Mouse (Mus musculus) stomach, postnatal 0 days (tissue): ENCODE results near the gene Gmeb2.

Source experiments
- CTCF ChIP-seq: IDR thresholded peaks from 2 replicates; pipeline ENCODE4 v1.5.1; 2016; ENCODE audit warnings: antibody characterized with exemption, low read depth, mild to moderate bottlenecking, moderate library complexity
- EP300 ChIP-seq: optimal IDR thresholded peaks from 2 replicates; pipeline ENCODE3; 2016; ENCODE audit warnings: antibody characterized with exemption

DNA sequence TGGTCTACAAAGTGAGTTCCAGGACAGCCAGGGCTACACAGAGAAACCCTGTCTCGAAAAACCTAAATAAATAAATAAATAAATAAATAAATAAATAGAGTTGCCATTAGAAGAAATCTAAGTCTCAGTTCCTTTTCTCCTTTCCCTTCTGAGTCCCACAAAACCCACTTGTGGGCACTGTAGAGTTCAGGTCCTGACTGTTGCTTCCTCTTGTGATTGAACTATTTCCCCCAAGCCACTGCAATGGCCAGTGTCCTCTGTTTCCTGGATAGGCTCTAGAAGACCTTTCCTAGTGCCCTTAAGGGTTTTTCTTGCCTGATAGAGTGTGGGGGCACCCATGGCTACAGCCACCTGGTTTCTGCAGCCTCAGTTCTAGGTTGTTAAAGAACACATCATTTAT is 17.1 kb upstream of the Gmeb2 start:
- TF ChIP-seq CTCF (no peak), EP300 (no peak)
